Mouse (Mus musculus) liver, adult 2 months (tissue): ENCODE data around the gene Zfp146. TPM values are rescaled to one million over a fixed set of nuclear protein-coding genes. Genes with fewer than 3 reads are reported as not detected.

ENCODE experiments used
- DNase-seq: peaks from one replicate; pipeline ENCODE4 v3.0.0-alpha.2; 2011; ENCODE audit warnings: low read depth, low spot score; ENCODE audit errors: extremely low read depth
- H3K27ac ChIP-seq: fragments of 200-500 bp; replicated peaks from 2 replicates; pipeline ENCODE4 v1.5.1; 2012; ENCODE audit warnings: low read depth, mild to moderate bottlenecking, control low read depth, inconsistent platforms, low read length; ENCODE audit not compliant: insufficient read depth
- H3K27me3 ChIP-seq: fragments of 200-500 bp; 2 replicates; pipeline ENCODE4 v1.6.1; 2012; ENCODE audit warnings: mild to moderate bottlenecking, moderate library complexity, low read length, inconsistent platforms; ENCODE audit not compliant: control insufficient read depth, insufficient read depth
- H3K36me3 ChIP-seq: fragments of 200-500 bp; 2 replicates; pipeline ENCODE4 v1.6.1; 2012; ENCODE audit warnings: low read length, inconsistent platforms; ENCODE audit not compliant: control insufficient read depth, insufficient read depth
- H3K4me1 ChIP-seq: fragments of 200-500 bp; 2 replicates; pipeline ENCODE4 v1.6.1; 2011; ENCODE audit warnings: low read length; ENCODE audit not compliant: control insufficient read depth, insufficient read depth
- H3K4me3 ChIP-seq: fragments of 200-500 bp; 2 replicates; pipeline ENCODE4 v1.5.1; 2011; ENCODE audit warnings: low read depth, mild to moderate bottlenecking, control low read depth, low read length, moderate library complexity; ENCODE audit not compliant: insufficient read depth
- H3K79me2 ChIP-seq: fragments of 200-500 bp; 2 replicates; pipeline ENCODE4 v1.6.1; 2012; ENCODE audit warnings: inconsistent platforms, mild to moderate bottlenecking, low read length, moderate library complexity; ENCODE audit not compliant: control insufficient read depth, insufficient read depth
- H3K9ac ChIP-seq: fragments of 200-500 bp; 2 replicates; pipeline ENCODE4 v1.6.1; 2012; ENCODE audit warnings: low read depth, mild to moderate bottlenecking, control low read depth, inconsistent platforms, low read length
- CTCF ChIP-seq: fragments of 200-500 bp; IDR thresholded peaks from 2 replicates; pipeline ENCODE4 v1.5.1; 2011; ENCODE audit warnings: low read depth, low read length, control low read depth
- POLR2A ChIP-seq: fragments of 200-500 bp; IDR thresholded peaks from 2 replicates; pipeline ENCODE4 v1.6.1; 2011; ENCODE audit warnings: low read length, control low read depth; ENCODE audit not compliant: insufficient read depth; ENCODE audit errors: extremely low read depth
- WGBS: fragments of 180-500 bp; shearing (Covaris S2); methylation state at CpG from one replicate; pipeline ENCODE4 v1.1.7; 2018; 5-methylcytosine and 5-hydroxymethylcytosine counted together
- polyA plus RNA-seq: library from polyadenylated mRNA; depleted of rRNA; stranded (reverse); fragments of >200 nt; gene quantifications from 2 replicates; pipeline ENCODE4 v1.2.3, GENCODE M21; 2012
- total RNA-seq: library from RNA; depleted of rRNA; stranded (reverse); fragments of >200 nt; gene quantifications from 2 replicates; pipeline ENCODE4 v1.2.3, GENCODE M21; 2014

Zfp146 gene
- total and polyA plus RNA-seq, 2 experiments: 6.9 to 20.8 TPM

DNA sequence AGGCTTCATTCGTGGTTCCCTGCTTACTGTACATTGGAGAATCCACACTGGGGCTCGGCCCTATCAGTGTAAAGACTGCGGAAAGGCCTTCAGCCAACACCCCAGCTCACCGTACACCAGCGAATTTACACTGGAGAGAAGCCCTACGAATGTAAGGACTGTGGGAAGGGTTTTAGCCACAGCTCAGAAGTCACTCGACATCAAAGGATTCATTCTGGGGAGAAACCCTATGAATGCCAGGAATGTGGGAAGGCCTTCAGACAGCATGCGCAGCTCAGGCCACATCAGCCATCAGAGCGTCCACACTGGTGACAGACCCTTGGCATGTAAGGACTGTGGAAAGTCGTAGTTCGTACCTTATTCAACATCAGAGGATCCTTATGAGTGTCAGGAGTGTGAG is 8.7 kb upstream of the Zfp146 start:
- WGBS: 88% methylated on average over 11 of the region's 11 CpGs
- Histone ChIP-seq H3K36me3 (peaks cover 10% of the 10 kb centered on the region), H3K27me3 (no peaks in the 10 kb centered on the region), H3K79me2 (no peaks in the 10 kb centered on the region), H3K4me1 (no peaks in the 10 kb centered on the region), H3K27ac (no peak overlapping the region), H3K4me3 (no peak overlapping the region), H3K9ac (no peak overlapping the region)
- DNase-seq: no peak
- no peak for TF ChIP-seq CTCF
- TF ChIP-seq POLR2A: no peak

DNA sequence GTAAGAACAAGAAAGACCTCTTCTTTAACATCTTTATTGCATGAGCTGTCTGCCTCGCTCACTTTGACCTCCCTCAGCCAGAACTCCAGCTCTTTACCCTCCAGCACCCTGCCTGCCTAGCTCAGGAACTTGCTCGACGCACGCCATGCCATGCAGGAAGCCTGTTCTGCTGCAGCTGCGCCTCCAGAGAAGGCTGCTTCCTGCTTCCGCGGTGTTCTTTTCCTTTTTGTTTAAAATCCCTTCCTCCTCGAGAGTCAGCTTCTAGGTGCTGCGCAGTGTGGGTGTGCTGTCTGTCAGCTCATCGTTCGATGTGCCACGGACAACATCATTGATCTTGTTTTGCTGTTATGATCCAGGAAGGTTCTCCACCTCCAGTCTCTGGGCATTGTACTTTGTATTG is 6.9 kb upstream of the Zfp146 start:
- Histone ChIP-seq H3K36me3 (peaks cover 10% of the 10 kb centered on the region), H3K9ac (no peak overlapping the region), H3K4me1 (no peaks in the 10 kb centered on the region), H3K27ac (no peak overlapping the region), H3K4me3 (no peak overlapping the region; the same call in 1 of the 2 replicates), H3K79me2 (no peaks in the 10 kb centered on the region), H3K27me3 (no peaks in the 10 kb centered on the region)
- no peak for TF ChIP-seq CTCF
- no peak for TF ChIP-seq POLR2A
- DNase-seq: no peak
- 74% methylated on average over 12 of the region's 12 CpGs for WGBS

DNA sequence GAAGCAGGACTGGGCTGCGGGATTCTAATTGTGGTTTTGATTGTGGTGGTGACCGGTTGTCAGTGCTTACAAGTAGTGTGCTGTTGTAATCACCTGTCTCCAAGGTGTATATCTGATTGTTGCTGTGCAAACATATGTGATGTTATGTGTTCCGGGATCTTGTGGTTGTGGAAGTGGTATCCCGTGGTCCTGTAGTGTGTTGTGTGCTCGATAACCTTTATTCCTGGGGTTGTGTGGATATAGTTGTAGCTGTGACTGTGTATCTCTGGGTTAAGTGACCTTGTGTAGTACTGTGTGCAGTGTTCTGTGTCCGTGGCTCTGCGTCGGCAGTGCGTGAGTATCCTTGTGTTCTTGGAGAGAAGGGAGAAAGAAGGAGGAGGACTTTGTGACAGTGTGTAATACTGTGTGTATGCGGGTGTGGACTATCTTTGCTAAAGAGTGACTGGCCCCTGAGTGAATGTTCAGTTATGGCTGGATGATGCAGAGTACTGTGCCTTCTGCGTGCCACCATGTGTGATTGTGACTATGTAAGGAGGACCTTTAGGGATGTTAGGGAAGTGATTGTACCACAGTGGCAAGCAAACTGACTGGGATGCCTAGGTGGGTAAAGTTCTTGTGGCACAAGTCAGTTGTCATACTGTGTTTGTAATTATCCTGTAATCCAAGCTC is 867 bp upstream of the Zfp146 start:
- Histone ChIP-seq H3K4me1 (peaks cover 3% of the 10 kb centered on the region), H3K36me3 (peaks cover 3% of the 10 kb centered on the region; the same call in 1 of the 2 replicates), H3K27ac (peak overlapping the region; percentile 19), H3K27me3 (no peaks in the 10 kb centered on the region), H3K79me2 (peaks cover 19% of the 10 kb centered on the region; the same call in 1 of the 2 replicates), H3K9ac (peak overlapping the region; percentile 49), H3K4me3 (peak overlapping the region; percentile 63)
- no peak for DNase-seq
- WGBS: 11% methylated on average over 11 of the region's 11 CpGs
- TF ChIP-seq CTCF: no peak
- TF ChIP-seq POLR2A: no peak

DNA sequence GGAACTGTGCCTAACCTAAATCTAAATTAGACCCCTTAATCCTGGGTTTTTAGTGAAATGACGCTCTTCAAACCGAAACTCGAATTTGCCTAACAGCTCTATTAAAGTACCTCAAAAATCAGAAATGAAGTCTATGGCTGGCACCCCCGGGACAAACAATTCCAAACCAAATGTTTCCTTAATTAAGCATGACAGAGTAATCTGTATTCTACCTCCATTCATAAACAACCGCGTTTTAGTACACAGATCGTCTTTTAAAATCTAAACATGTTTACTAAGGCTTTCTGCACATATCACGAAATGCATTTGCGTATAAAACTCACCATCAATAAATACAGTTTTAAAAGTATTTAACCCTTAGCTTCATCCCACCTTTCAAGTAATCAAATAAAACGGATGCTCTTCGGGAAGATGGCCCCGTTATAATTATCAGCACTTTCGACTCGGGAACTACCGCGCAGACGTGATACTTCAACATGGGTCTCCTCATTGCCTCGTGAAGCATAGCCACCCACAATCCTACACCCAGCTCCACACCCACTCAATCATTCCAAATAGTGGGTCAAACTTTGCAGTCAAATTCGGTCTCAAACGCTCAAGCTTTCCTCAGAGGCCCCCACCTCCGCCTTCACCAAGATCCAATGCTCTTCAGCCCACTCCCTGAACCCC is 502 bp downstream of the Zfp146 start:
- 2% methylated on average over 21 of the region's 21 CpGs for WGBS
- Histone ChIP-seq H3K4me1 (peaks cover 3% of the 10 kb centered on the region), H3K36me3 (peaks cover 4% of the 10 kb centered on the region), H3K9ac (peak overlapping the region; percentile 92), H3K79me2 (peaks cover 23% of the 10 kb centered on the region; the same call in 1 of the 2 replicates), H3K4me3 (peak overlapping the region; percentile 94), H3K27ac (peak overlapping the region; percentile 95), H3K27me3 (no peaks in the 10 kb centered on the region)
- DNase-seq: no peak
- TF ChIP-seq POLR2A (no peak), CTCF (no peak)

DNA sequence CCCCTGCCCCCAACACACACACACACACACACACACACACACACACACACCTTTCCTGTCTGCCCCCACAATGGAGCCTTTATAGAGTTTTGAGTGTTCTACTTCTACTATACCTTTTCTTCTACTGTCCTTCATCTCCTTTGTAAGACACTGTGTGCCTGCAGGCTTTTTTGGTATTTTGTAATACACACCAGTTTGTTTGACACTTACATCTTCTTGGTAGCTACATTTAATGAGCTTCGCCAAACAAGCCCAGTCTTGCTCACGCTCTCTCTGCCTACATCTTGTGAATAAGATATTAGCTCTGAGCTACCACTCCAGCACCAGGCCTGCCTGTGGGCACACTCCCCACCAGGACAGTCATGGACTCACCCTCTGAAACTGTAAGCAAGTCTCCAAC is 4.8 kb downstream of the Zfp146 start:
- WGBS: 99% methylated on average over 2 of the region's 2 CpGs
- no peak overlapping the region for H3K9ac ChIP-seq

DNA sequence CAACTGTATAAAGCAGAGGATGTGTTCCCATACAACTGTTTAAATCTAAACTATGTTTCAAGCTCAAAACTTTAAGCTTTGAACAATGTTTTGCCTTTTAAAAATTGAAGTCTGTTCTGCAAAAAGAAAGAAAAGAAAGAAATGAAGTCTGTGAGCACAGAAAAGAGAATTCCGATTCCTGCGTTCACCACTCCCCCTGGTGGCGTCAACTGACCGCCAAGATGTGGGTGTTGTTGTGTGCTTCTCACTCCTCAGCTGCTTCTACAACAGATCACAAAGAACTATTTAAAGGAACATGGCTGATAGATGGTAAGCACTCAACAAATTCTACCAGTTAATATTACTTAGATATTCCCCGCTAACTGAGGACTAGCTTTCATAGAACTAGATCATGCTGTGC is 6.4 kb downstream of the Zfp146 start:
- DNase-seq: no peak
- H3K36me3 ChIP-seq: peaks cover 51% of the 10 kb centered on the region
- WGBS: 97% methylated on average over 5 of the region's 5 CpGs
- no peak overlapping the region for H3K9ac ChIP-seq
- H3K4me1 ChIP-seq: no peaks in the 10 kb centered on the region
- H3K4me3 ChIP-seq: no peak overlapping the region
- H3K27ac ChIP-seq: no peak overlapping the region
- H3K27me3 ChIP-seq: no peaks in the 10 kb centered on the region
- H3K79me2 ChIP-seq: peaks cover 17% of the 10 kb centered on the region; the same call in 1 of the 2 replicates
- TF ChIP-seq POLR2A (no peak), CTCF (no peak)

More for the DNA sequence above, 4.8 kb downstream of the Zfp146 start:
- no peaks in the 10 kb centered on the region for H3K4me1 ChIP-seq
- no peak overlapping the region for H3K27ac ChIP-seq
- H3K79me2 ChIP-seq: peaks cover 20% of the 10 kb centered on the region; the same call in 1 of the 2 replicates
- peaks cover 39% of the 10 kb centered on the region for H3K36me3 ChIP-seq
- H3K4me3 ChIP-seq: no peak overlapping the region
- TF ChIP-seq CTCF: no peak
- TF ChIP-seq POLR2A: no peak
- H3K27me3 ChIP-seq: no peaks in the 10 kb centered on the region
- DNase-seq: no peak
